Mouse (Mus musculus) heart, adult 2 months (tissue): ENCODE data around the gene Gm20388.

Source experiments
- CTCF ChIP-seq: fragments of 200-600 bp; IDR thresholded peaks from 2 replicates; pipeline ENCODE4 v1.8.1; 2022; ENCODE audit warnings: antibody characterized with exemption, mild to moderate bottlenecking, moderate library complexity
- POLR2A ChIP-seq: fragments of 200-500 bp; IDR thresholded peaks from 2 replicates; pipeline ENCODE4 v1.6.1; 2011; ENCODE audit warnings: mild to moderate bottlenecking, low read depth, low read length, control low read depth; ENCODE audit not compliant: insufficient read depth

DNA sequence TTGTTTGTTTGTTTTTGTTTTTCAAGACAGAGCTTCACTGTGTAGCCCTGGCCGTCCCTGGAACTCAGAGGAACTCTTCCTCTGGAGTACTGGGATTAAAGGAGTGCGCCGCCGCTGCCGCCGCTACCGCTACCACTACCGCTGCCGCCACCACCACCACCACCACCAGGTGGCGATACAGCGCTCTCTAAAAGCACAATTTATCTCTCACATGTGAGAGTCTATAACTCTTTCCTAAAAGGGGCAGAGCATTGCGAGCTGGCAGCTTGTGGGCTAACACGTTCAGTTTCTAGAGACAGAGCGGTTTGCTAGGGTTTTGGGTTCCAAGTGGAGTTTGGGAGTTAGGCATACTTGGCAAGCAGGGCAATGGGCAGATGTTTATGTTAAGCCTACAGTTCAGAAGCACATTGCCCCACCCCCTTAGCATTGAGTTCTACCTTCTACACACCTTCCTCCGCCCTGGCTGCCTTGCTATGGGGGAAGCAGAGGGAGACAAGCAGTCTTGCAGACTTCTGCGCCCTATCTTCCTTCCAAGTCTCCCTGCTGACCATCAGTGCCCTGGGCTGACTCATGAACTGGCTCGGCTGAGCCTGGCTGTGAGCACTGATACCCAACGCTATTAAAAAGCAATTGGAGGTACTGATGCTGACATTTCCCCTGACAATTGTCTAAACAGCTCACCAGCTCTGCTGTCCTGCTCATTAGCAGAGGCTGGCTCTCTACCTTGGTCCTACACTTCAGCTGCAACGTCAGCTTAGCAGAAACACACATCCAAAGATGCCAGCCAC lies 3718.5 kb downstream of the Gm20388 start:
- TF ChIP-seq POLR2A (no peak), CTCF (peak; percentile 89)
